Mouse (Mus musculus) MEL (cell line): ENCODE measurements around the gene Ddx6. TPM values are rescaled to one million over a fixed set of nuclear protein-coding genes. Genes with fewer than 3 reads are reported as not detected.
"Not testable (repeated sequence)": the region's sequence is repeated elsewhere in the genome, so short reads cannot be mapped to it uniquely, and the experiment has no call there.

ENCODE experiments used
- DNase-seq: peaks from one replicate; pipeline ENCODE4 v3.0.0; 2011; ENCODE audit warnings: low read depth, low spot score
- H3K27ac ChIP-seq: 2 replicates; pipeline ENCODE4 v1.5.1; 2012; ENCODE audit warnings: low read depth, mild to moderate bottlenecking, control low read depth, low read length, moderate library complexity; ENCODE audit not compliant: control insufficient read depth
- H3K27me3 ChIP-seq, 2 experiments: fragments of 150-350 bp in 1 of 2; sonication (generic) in 1 of 2; 2 replicates each; pipeline ENCODE4 v1.6.1; 2012; ENCODE audit warnings: low read length in 2 of 2, mild to moderate bottlenecking in 2 of 2, improper control_type of control experiment in 1 of 2, moderate library complexity in 1 of 2; ENCODE audit not compliant: insufficient read depth in 2 of 2, control insufficient read depth in 1 of 2
- H3K36me3 ChIP-seq, 2 experiments: 2 replicates each; pipeline ENCODE4 v1.6.1; 2012 to 2014; ENCODE audit warnings: low read length in 2 of 2, improper control_type of control experiment in 1 of 2, inconsistent platforms in 1 of 2, mild to moderate bottlenecking in 1 of 2; ENCODE audit not compliant: insufficient read depth in 2 of 2, control insufficient read depth in 1 of 2
- H3K4me1 ChIP-seq, 2 experiments: fragments of 150-350 bp in 1 of 2; sonication (generic) in 1 of 2; 2 replicates each; pipeline ENCODE4 v1.6.1; 2012; ENCODE audit warnings: low read length in 2 of 2, improper control_type of control experiment in 1 of 2, mild to moderate bottlenecking in 1 of 2; ENCODE audit not compliant: insufficient read depth in 2 of 2, control insufficient read depth in 1 of 2
- H3K4me3 ChIP-seq, 2 experiments: fragments of 150-350 bp in 1 of 2; sonication (generic) in 1 of 2; 2 replicates each; pipeline ENCODE4 v1.5.1; 2012; ENCODE audit warnings: low read depth in 2 of 2, low read length in 2 of 2, mild to moderate bottlenecking in 2 of 2, moderate library complexity in 2 of 2, control low read depth in 1 of 2, improper control_type of control experiment in 1 of 2; ENCODE audit not compliant: control insufficient read depth in 1 of 2, insufficient read depth in 1 of 2
- H3K79me2 ChIP-seq: 2 replicates; pipeline ENCODE4 v1.6.1; 2012; ENCODE audit warnings: mild to moderate bottlenecking, low read length, moderate library complexity; ENCODE audit not compliant: control insufficient read depth, poor library complexity, insufficient read depth
- H3K9ac ChIP-seq: 2 replicates; pipeline ENCODE4 v1.6.1; 2012; ENCODE audit warnings: low read depth, mild to moderate bottlenecking, control low read depth, low read length, moderate library complexity; ENCODE audit not compliant: control insufficient read depth, poor library complexity, severe bottlenecking
- H3K9me3 ChIP-seq: fragments of 150-350 bp; sonication (generic); replicated peaks from 2 replicates; pipeline ENCODE4 v1.6.1; 2012; ENCODE audit warnings: mild to moderate bottlenecking, low read length, improper control_type of control experiment, moderate library complexity; ENCODE audit not compliant: insufficient read depth
- CHD1 ChIP-seq: IDR thresholded peaks from 2 replicates; pipeline ENCODE4 v1.6.1; 2012; ENCODE audit warnings: low read depth, mild to moderate bottlenecking, inconsistent platforms, low read length, improper control_type of control experiment
- CHD2 ChIP-seq: IDR thresholded peaks from 2 replicates; pipeline ENCODE4 v1.6.1; 2011; ENCODE audit warnings: low read length, improper control_type of control experiment
- CTCF ChIP-seq, 3 experiments: IDR thresholded peaks in 2 of 3; conservative IDR thresholded peaks in 1 of 3; 2 replicates each; pipeline ENCODE4 v1.5.1; 2011 to 2012; ENCODE audit warnings: low read length in 3 of 3, low read depth in 2 of 3, mild to moderate bottlenecking in 2 of 3, improper control_type of control experiment in 1 of 3, inconsistent platforms in 1 of 3, mixed read lengths in 1 of 3, moderate library complexity in 1 of 3; ENCODE audit not compliant: control insufficient read depth in 1 of 3, insufficient read depth in 1 of 3, poor library complexity in 1 of 3, severe bottlenecking in 1 of 3
- E2F4 ChIP-seq: IDR thresholded peaks from 2 replicates; pipeline ENCODE4 v1.6.1; 2011; ENCODE audit warnings: low read depth, low read length, improper control_type of control experiment, borderline replicate concordance
- ELF1 ChIP-seq: IDR thresholded peaks from 2 replicates; pipeline ENCODE4 v1.6.1; 2014; ENCODE audit warnings: low read depth, mild to moderate bottlenecking, inconsistent platforms, low read length, improper control_type of control experiment, moderate library complexity
- EP300 ChIP-seq, 2 experiments: IDR thresholded peaks; 2 replicates each; pipeline ENCODE4 v1.6.1; 2011; ENCODE audit warnings: improper control_type of control experiment in 2 of 2, low read length in 2 of 2, low read depth in 1 of 2, mild to moderate bottlenecking in 1 of 2
- ETS1 ChIP-seq: IDR thresholded peaks from 2 replicates; pipeline ENCODE4 v1.6.1; 2012; ENCODE audit warnings: low read depth, mild to moderate bottlenecking, inconsistent platforms, low read length, improper control_type of control experiment, moderate library complexity
- GABPA ChIP-seq: IDR thresholded peaks from 2 replicates; pipeline ENCODE4 v1.6.1; 2012; ENCODE audit warnings: low read depth, mild to moderate bottlenecking, inconsistent platforms, low read length, improper control_type of control experiment, moderate library complexity
- JUND ChIP-seq: IDR thresholded peaks from 2 replicates; pipeline ENCODE4 v1.6.1; 2011; ENCODE audit warnings: low read depth, mild to moderate bottlenecking, improper control_type of control experiment, low read length
- MAFK ChIP-seq: IDR thresholded peaks from 2 replicates; pipeline ENCODE4 v1.6.1; 2011; ENCODE audit warnings: low read depth, mild to moderate bottlenecking, low read length, improper control_type of control experiment, borderline replicate concordance
- MAZ ChIP-seq: IDR thresholded peaks from 2 replicates; pipeline ENCODE4 v1.6.1; 2012; ENCODE audit warnings: low read depth, mild to moderate bottlenecking, inconsistent platforms, low read length, improper control_type of control experiment
- MEF2A ChIP-seq: IDR thresholded peaks from 2 replicates; pipeline ENCODE4 v1.6.1; 2014; ENCODE audit warnings: low read depth, mild to moderate bottlenecking, inconsistent platforms, low read length, improper control_type of control experiment; ENCODE audit not compliant: poor library complexity, insufficient replicate concordance, severe bottlenecking; ENCODE audit errors: extremely low read depth
- MYB ChIP-seq: IDR thresholded peaks from 2 replicates; pipeline ENCODE4 v1.6.1; 2011; ENCODE audit warnings: mild to moderate bottlenecking, low read depth, low read length, improper control_type of control experiment
- NRF1 ChIP-seq: IDR thresholded peaks from 2 replicates; pipeline ENCODE4 v1.6.1; 2014; ENCODE audit warnings: low read depth, mild to moderate bottlenecking, inconsistent platforms, low read length, improper control_type of control experiment, moderate library complexity; ENCODE audit not compliant: poor library complexity, insufficient read depth, severe bottlenecking
- POLR2A ChIP-seq, 2 experiments: IDR thresholded peaks; 2 replicates each; pipeline ENCODE4 v1.6.1; 2011 to 2012; ENCODE audit warnings: low read length in 2 of 2, mild to moderate bottlenecking in 2 of 2, control low read depth in 1 of 2, improper control_type of control experiment in 1 of 2, low read depth in 1 of 2, moderate library complexity in 1 of 2; ENCODE audit not compliant: control insufficient read depth in 1 of 2, insufficient read depth in 1 of 2, poor library complexity in 1 of 2
- POLR2AphosphoS2 ChIP-seq: IDR thresholded peaks from 2 replicates; pipeline ENCODE4 v1.6.1; 2011; ENCODE audit warnings: low read length, improper control_type of control experiment
- POLR2AphosphoS5 ChIP-seq: IDR thresholded peaks from 2 replicates; pipeline ENCODE4 v1.6.1; 2012; ENCODE audit warnings: low read depth, borderline replicate concordance, mild to moderate bottlenecking, inconsistent platforms, low read length, moderate library complexity, mixed read lengths
- RAD21 ChIP-seq: IDR thresholded peaks from 2 replicates; pipeline ENCODE4 v1.6.1; 2011; ENCODE audit warnings: mild to moderate bottlenecking, low read depth, low read length, improper control_type of control experiment
- RCOR1 ChIP-seq: IDR thresholded peaks from 2 replicates; pipeline ENCODE4 v1.6.1; 2012; ENCODE audit warnings: low read depth, mild to moderate bottlenecking, inconsistent platforms, low read length, improper control_type of control experiment
- SIN3A ChIP-seq: IDR thresholded peaks from 2 replicates; pipeline ENCODE4 v1.6.1; 2012; ENCODE audit warnings: low read length, improper control_type of control experiment, inconsistent platforms
- SMC3 ChIP-seq: IDR thresholded peaks from 2 replicates; pipeline ENCODE4 v1.6.1; 2011; ENCODE audit warnings: low read depth, low read length, improper control_type of control experiment
- UBTF ChIP-seq: IDR thresholded peaks from 2 replicates; pipeline ENCODE4 v1.6.1; 2012; ENCODE audit warnings: low read depth, mild to moderate bottlenecking, inconsistent platforms, low read length, improper control_type of control experiment, moderate library complexity, borderline replicate concordance; ENCODE audit not compliant: insufficient read depth
- USF1 ChIP-seq: IDR thresholded peaks from 2 replicates; pipeline ENCODE4 v1.6.1; 2014; ENCODE audit warnings: low read depth, mild to moderate bottlenecking, inconsistent platforms, low read length, improper control_type of control experiment, moderate library complexity
- polyA plus RNA-seq, 2 experiments: library from polyadenylated mRNA; stranded (reverse) in 1 of 2; unstranded in 1 of 2; fragments of >175 nt in 1 of 2; fragments of >200 nt in 1 of 2; gene quantifications; 2 replicates each; pipeline versions ENCODE4 v1.2.1 to v1.2.4; 2012; ENCODE audit warnings: low replicate concordance in 2 of 2, low read depth in 1 of 2; ENCODE audit not compliant: insufficient read length in 2 of 2, insufficient read depth in 1 of 2, missing spikeins in 1 of 2
- total RNA-seq: library from RNA; depleted of rRNA; stranded (reverse); fragments of 300-350 nt; gene quantifications from 2 replicates; pipeline ENCODE4 v1.2.3, GENCODE M21; 2012

Gene Ddx6
- total and polyA plus RNA-seq, 3 experiments, result 35.9 to 96.5 (median 41.9) TPM

DNA sequence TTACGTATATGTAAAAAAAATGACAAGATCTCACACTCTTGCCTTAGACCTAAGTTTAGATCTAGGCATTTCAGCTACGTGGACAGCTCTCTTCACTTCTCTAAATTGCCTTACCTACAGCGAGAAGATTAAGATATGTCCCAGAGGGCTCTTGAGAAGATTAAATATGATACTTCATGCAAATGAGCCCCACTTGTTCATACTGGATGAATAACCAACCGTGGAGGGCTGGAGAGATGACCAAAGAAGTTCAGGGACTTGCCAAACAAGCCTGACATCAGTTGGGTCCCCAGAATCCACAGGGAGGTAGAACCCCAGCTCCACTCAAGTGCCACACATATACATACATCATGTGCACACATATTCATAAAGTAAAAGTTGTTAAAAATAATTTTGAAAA, 31.4 kb upstream of the Ddx6 start:
- H3K9me3 ChIP-seq, result no peaks in the 10 kb centered on the region
- peaks cover 4 to 6% of the 10 kb centered on the region in 2 experiments; a peak in 3 of 4 replicates for H3K4me1 ChIP-seq
- peaks cover 0 to 6% of the 10 kb centered on the region in 2 experiments; a peak in 2 of 4 replicates for H3K36me3 ChIP-seq
- DNase-seq, result no peak
- H3K4me3 ChIP-seq, result no peak overlapping the region
- no peak overlapping the region for H3K27ac ChIP-seq
- no peaks in the 10 kb centered on the region for H3K27me3 ChIP-seq
- no peak overlapping the region for H3K9ac ChIP-seq
- no peak for TF ChIP-seq SMC3
- TF ChIP-seq ELF1, result no peak
- TF ChIP-seq POLR2AphosphoS5, result no peak
- TF ChIP-seq MYB, result no peak
- no peak for TF ChIP-seq E2F4
- no peak for TF ChIP-seq GABPA
- TF ChIP-seq CTCF (IDR thresholded peaks at IDR 0.05 in 2 of 3, conservative IDR thresholded peaks at IDR 0.05 in 1 of 3; ENCODE audit: control insufficient read depth in 1 of 3, insufficient read depth in 1 of 3, low read depth in 2 of 3, low read length in 3 of 3, poor library complexity in 1 of 3, severe bottlenecking in 1 of 3), result no peak
- no peak for TF ChIP-seq POLR2AphosphoS2
- no peak for TF ChIP-seq JUND
- TF ChIP-seq USF1, result no peak
- no peak for TF ChIP-seq CHD2
- no peak for TF ChIP-seq EP300 (IDR thresholded peaks at IDR 0.05; ENCODE audit: low read depth in 1 of 2, low read length in 2 of 2)
- no peak for TF ChIP-seq MAFK
- no peak for TF ChIP-seq MAZ
- TF ChIP-seq MEF2A, result no peak
- no peak for TF ChIP-seq RAD21
- no peak for TF ChIP-seq CHD1
- TF ChIP-seq, all 39 proteins: peak for 0
- H3K79me2 ChIP-seq, result no peaks in the 10 kb centered on the region

DNA sequence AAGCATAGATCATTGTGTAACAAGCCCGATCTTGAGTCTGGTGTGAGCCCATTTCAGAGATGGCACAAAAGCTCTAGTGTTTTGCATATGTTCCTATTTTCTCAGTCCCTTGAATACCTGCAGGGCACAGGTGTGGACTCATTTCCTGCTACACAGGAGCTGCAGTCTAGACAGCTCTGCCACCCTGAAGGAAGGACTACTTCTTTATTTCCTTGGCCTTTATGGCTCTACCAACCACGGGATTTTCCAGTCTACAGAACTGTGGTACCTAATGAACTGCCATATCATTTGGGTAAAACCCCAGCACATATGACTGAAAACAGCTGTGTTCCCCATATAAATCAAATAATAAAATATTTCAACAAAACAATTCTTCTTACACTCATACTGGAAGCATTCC, 29.6 kb upstream of the Ddx6 start:
- no peaks in the 10 kb centered on the region for H3K79me2 ChIP-seq
- no peak for DNase-seq
- peaks cover 0 to 7% of the 10 kb centered on the region in 2 experiments; a peak in 2 of 4 replicates for H3K4me1 ChIP-seq
- no peak overlapping the region for H3K9ac ChIP-seq
- H3K4me3 ChIP-seq, result no peak overlapping the region
- TF ChIP-seq CHD1 (no peak), RCOR1 (no peak), POLR2A (IDR thresholded peaks at IDR 0.05; ENCODE audit: control insufficient read depth in 1 of 2, insufficient read depth in 1 of 2, low read depth in 1 of 2, low read length in 2 of 2, poor library complexity in 1 of 2) (no peak), USF1 (no peak), UBTF (no peak), ETS1 (no peak), NRF1 (no peak), EP300 (IDR thresholded peaks at IDR 0.05; ENCODE audit: low read depth in 1 of 2, low read length in 2 of 2) (no peak), POLR2AphosphoS2 (no peak), MAZ (no peak), SIN3A (no peak)
- TF ChIP-seq, all 39 proteins: peak for 0
- Histone ChIP-seq H3K36me3 (peaks cover 0 to 6% of the 10 kb centered on the region in 2 experiments; a peak in 2 of 4 replicates), H3K9me3 (no peaks in the 10 kb centered on the region), H3K27me3 (no peaks in the 10 kb centered on the region), H3K27ac (no peak overlapping the region)

DNA sequence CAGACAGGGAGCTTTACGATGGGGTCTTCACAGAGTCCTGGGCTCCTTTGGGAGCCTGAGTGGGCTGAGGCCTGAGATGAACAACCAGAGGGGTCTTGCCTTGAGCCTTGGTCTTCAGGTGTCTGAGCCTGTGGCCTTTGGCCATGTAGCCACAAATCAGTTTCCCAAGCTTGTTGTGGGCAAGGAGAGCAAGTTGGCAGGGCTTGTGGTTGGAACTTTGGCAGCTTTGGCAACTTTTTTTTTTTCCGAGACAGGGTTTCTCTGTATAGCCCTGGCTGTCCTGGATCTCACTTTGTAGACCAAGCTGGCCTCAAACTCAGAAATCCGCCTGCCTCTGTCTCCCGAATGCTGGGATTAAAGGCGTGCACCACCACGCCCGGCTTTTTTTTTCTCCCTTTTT, 28.6 kb upstream of the Ddx6 start:
- H3K27me3 ChIP-seq, H3K4me1 ChIP-seq, H3K9ac ChIP-seq, H3K79me2 ChIP-seq, DNase-seq, H3K4me3 ChIP-seq, H3K9me3 ChIP-seq, H3K27ac ChIP-seq: not testable (repeated sequence)
- peaks cover 0 to 12% of the 10 kb centered on the region in 2 experiments; a peak in 2 of 4 replicates for H3K36me3 ChIP-seq
